Mouse (Mus musculus) heart, embryonic 11.5 days (tissue): ENCODE measurements around the gene Rnf5. TPM values are rescaled to one million over a fixed set of nuclear protein-coding genes. Genes with fewer than 3 reads are reported as not detected.

ENCODE experiments used
- ATAC-seq: fragments of 200-750 bp; cut with Nextera tagmentation; replicated peaks from 2 replicates; pipeline ENCODE4 v1.8.0; 2017; ENCODE audit warnings: moderate library complexity; ENCODE audit not compliant: insufficient number of reproducible peaks, low FRiP score, low TSS enrichment
- H3K27ac ChIP-seq: fragments of 300-500 bp; sonication (generic); 2 replicates; pipeline ENCODE4 v1.5.1; 2014; ENCODE audit warnings: mild to moderate bottlenecking, low read depth, low read length
- H3K27me3 ChIP-seq: fragments of 300-500 bp; sonication (generic); 2 replicates; pipeline ENCODE4 v1.6.1; 2014; ENCODE audit warnings: mild to moderate bottlenecking, low read length, mixed read lengths; ENCODE audit not compliant: control insufficient read depth, insufficient read depth
- H3K36me3 ChIP-seq: fragments of 300-500 bp; sonication (generic); 2 replicates; pipeline ENCODE4 v1.6.1; 2014; ENCODE audit warnings: mild to moderate bottlenecking, low read length, moderate library complexity, mixed read lengths; ENCODE audit not compliant: control insufficient read depth, insufficient read depth
- H3K4me1 ChIP-seq: fragments of 300-500 bp; sonication (generic); 2 replicates; pipeline ENCODE4 v1.6.1; 2014; ENCODE audit warnings: low read length; ENCODE audit not compliant: control insufficient read depth, insufficient read depth
- H3K4me2 ChIP-seq: fragments of 300-500 bp; sonication (generic); 2 replicates; pipeline ENCODE4 v1.6.1; 2014; ENCODE audit warnings: mild to moderate bottlenecking, moderate library complexity
- H3K4me3 ChIP-seq: fragments of 300-500 bp; sonication (generic); 2 replicates; pipeline ENCODE4 v1.5.1; 2014; ENCODE audit warnings: low read depth, low read length
- H3K9ac ChIP-seq: fragments of 300-500 bp; sonication (generic); 2 replicates; pipeline ENCODE4 v1.6.1; 2014; ENCODE audit warnings: mild to moderate bottlenecking, low read depth, low read length, moderate library complexity
- H3K9me3 ChIP-seq: fragments of 300-500 bp; sonication (generic); replicated peaks from 2 replicates; pipeline ENCODE4 v1.6.1; 2016; ENCODE audit warnings: low read length; ENCODE audit not compliant: control insufficient read depth
- WGBS: fragments of 180-500 bp; shearing (Covaris S2); extraction: QIAGEN DNeasy Blood & Tissue Kit; methylation state at CpG from one replicate; pipeline ENCODE4 v1.1.7; 2014; ENCODE audit not compliant: insufficient replicate concordance; 5-methylcytosine and 5-hydroxymethylcytosine counted together
- polyA plus RNA-seq: library from polyadenylated mRNA; unstranded; fragments of >200 nt; fragmentation: Nextera tagmentation; extraction: Ambion mirVana; gene quantifications from 2 replicates; pipeline ENCODE4 v1.2.1, GENCODE M21; 2014

Gene Rnf5
- polyA plus RNA-seq, 1 experiment from 2014 or later = 94.7 TPM

GRCm38 (mm10) chr17:34578070-34578469 lies 25.4 kb downstream of the Rnf5 start:
- WGBS = 81% methylated on average over 3 of the region's 3 CpGs
- Histone ChIP-seq H3K4me3 (no peak overlapping the region), H3K9ac (no peak overlapping the region), H3K9me3 (no peaks in the 10 kb centered on the region), H3K27ac (no peak overlapping the region), H3K27me3 (0 out of 2 replicates have a peak, but pooled peaks cover 2% of the 10 kb centered on the region), H3K4me2 (no peak overlapping the region), H3K36me3 (no peaks in the 10 kb centered on the region), H3K4me1 (no peaks in the 10 kb centered on the region)
- ATAC-seq = no peak

- H3K4me3 ChIP-seq = no peak overlapping the region
- peaks cover 2% of the 10 kb centered on the region; the same call in 1 of the 2 replicates for H3K27me3 ChIP-seq
- H3K9me3 ChIP-seq = 0 out of 2 replicates have a peak, but pooled peaks cover 2% of the 10 kb centered on the region
- no peak overlapping the region for H3K27ac ChIP-seq
- no peaks in the 10 kb centered on the region for H3K4me1 ChIP-seq
- H3K9ac ChIP-seq = no peak overlapping the region
- no peak overlapping the region for H3K4me2 ChIP-seq
- no peak for ATAC-seq
- no peaks in the 10 kb centered on the region for H3K36me3 ChIP-seq
- 70% methylated on average over 5 of the region's 5 CpGs for WGBS
These were observed 26.9 kb downstream of the Rnf5 start for GRCm38 (mm10) chr17:34576577-34576976.

- H3K4me3 ChIP-seq = no peak overlapping the region
- peaks cover 6% of the 10 kb centered on the region; the same call in 1 of the 2 replicates for H3K27me3 ChIP-seq
- H3K9ac ChIP-seq = no peak overlapping the region
- no peaks in the 10 kb centered on the region for H3K36me3 ChIP-seq
- no peaks in the 10 kb centered on the region for H3K4me1 ChIP-seq
- H3K9me3 ChIP-seq = 0 out of 2 replicates have a peak, but pooled peaks cover 2% of the 10 kb centered on the region
- 13% methylated on average over 15 of the region's 15 CpGs for WGBS
- ATAC-seq = no peak
- no peak overlapping the region for H3K27ac ChIP-seq
- H3K4me2 ChIP-seq = no peak overlapping the region
These were observed 31.1 kb downstream of the Rnf5 start for GRCm38 (mm10) chr17:34572361-34572760.

GRCm38 (mm10) chr17:34571875-34572274 lies 31.6 kb downstream of the Rnf5 start:
- no peak overlapping the region for H3K4me3 ChIP-seq
- H3K27me3 ChIP-seq = peaks cover 11% of the 10 kb centered on the region; the same call in 1 of the 2 replicates
- H3K27ac ChIP-seq = no peak overlapping the region
- no peaks in the 10 kb centered on the region for H3K36me3 ChIP-seq
- 0 out of 2 replicates have a peak, but pooled peaks cover 2% of the 10 kb centered on the region for H3K9me3 ChIP-seq
- no peak overlapping the region for H3K9ac ChIP-seq
- H3K4me1 ChIP-seq = no peaks in the 10 kb centered on the region
- ATAC-seq = no peak
- no peak overlapping the region for H3K4me2 ChIP-seq
- WGBS = 16% methylated on average over 5 of the region's 5 CpGs

GRCm38 (mm10) chr17:34569919-34570318 lies 33.6 kb downstream of the Rnf5 start:
- peaks cover 11% of the 10 kb centered on the region; the same call in 1 of the 2 replicates for H3K27me3 ChIP-seq
- 69% methylated on average over 4 of the region's 4 CpGs for WGBS
- H3K9me3 ChIP-seq = 0 out of 2 replicates have a peak, but pooled peaks cover 2% of the 10 kb centered on the region
- no peak for ATAC-seq
- no peak overlapping the region for H3K9ac ChIP-seq
- H3K4me2 ChIP-seq = no peak overlapping the region
- no peaks in the 10 kb centered on the region for H3K36me3 ChIP-seq
- H3K4me3 ChIP-seq = no peak overlapping the region
- no peak overlapping the region for H3K27ac ChIP-seq
- no peaks in the 10 kb centered on the region for H3K4me1 ChIP-seq

- Histone ChIP-seq H3K4me1 (peaks cover 7% of the 10 kb centered on the region; the same call in 1 of the 2 replicates), H3K27ac (no peak overlapping the region), H3K36me3 (no peaks in the 10 kb centered on the region), H3K4me3 (no peak overlapping the region), H3K9ac (no peak overlapping the region), H3K9me3 (0 out of 2 replicates have a peak, but pooled peaks cover 2% of the 10 kb centered on the region), H3K4me2 (no peak overlapping the region), H3K27me3 (peaks cover 9% of the 10 kb centered on the region; the same call in 1 of the 2 replicates)
- no peak for ATAC-seq
- 73% methylated on average over 13 of the region's 13 CpGs for WGBS
These were observed 35.1 kb downstream of the Rnf5 start for GRCm38 (mm10) chr17:34568421-34568820.

GRCm38 (mm10) chr17:34567311-34567710 lies 36.2 kb downstream of the Rnf5 start:
- Histone ChIP-seq H3K4me3 (no peak overlapping the region), H3K4me1 (peaks cover 7% of the 10 kb centered on the region; the same call in 1 of the 2 replicates), H3K4me2 (no peak overlapping the region), H3K9me3 (0 out of 2 replicates have a peak, but pooled peaks cover 2% of the 10 kb centered on the region), H3K36me3 (no peaks in the 10 kb centered on the region), H3K27ac (no peak overlapping the region), H3K9ac (no peak overlapping the region), H3K27me3 (peaks cover 9% of the 10 kb centered on the region; the same call in 1 of the 2 replicates)
- no peak for ATAC-seq
- 59% methylated on average over 9 of the region's 9 CpGs for WGBS

- Histone ChIP-seq H3K4me3 (peak overlapping the region; percentile 28), H3K4me2 (peak overlapping the region; percentile 53), H3K9ac (peak overlapping the region; percentile 52; the same call in 1 of the 2 replicates), H3K36me3 (no peaks in the 10 kb centered on the region), H3K27ac (peak overlapping the region; percentile 77), H3K9me3 (no peaks in the 10 kb centered on the region), H3K27me3 (peaks cover 9% of the 10 kb centered on the region; the same call in 1 of the 2 replicates), H3K4me1 (peaks cover 7% of the 10 kb centered on the region; the same call in 1 of the 2 replicates)
- peak; percentile 51 for ATAC-seq
- 22% methylated on average over 3 of the region's 3 CpGs for WGBS
These were observed 38.7 kb downstream of the Rnf5 start for GRCm38 (mm10) chr17:34564796-34565195.

- H3K9me3 ChIP-seq = no peaks in the 10 kb centered on the region
- peaks cover 7% of the 10 kb centered on the region; the same call in 1 of the 2 replicates for H3K4me1 ChIP-seq
- H3K9ac ChIP-seq = peak within 1 kb of the TSS; percentile 52
- no peaks in the 10 kb centered on the region for H3K36me3 ChIP-seq
- WGBS = 3% methylated on average over 6 of the region's 6 CpGs
- H3K27me3 ChIP-seq = peaks cover 9% of the 10 kb centered on the region; the same call in 1 of the 2 replicates
- peak; percentile 44; the same call in 1 of the 2 replicates for ATAC-seq
- peak within 1 kb of the TSS; percentile 28 for H3K4me3 ChIP-seq
- peak within 1 kb of the TSS; percentile 53 for H3K4me2 ChIP-seq
- peak within 1 kb of the TSS; percentile 77 for H3K27ac ChIP-seq
These were observed 39.5 kb downstream of the Rnf5 start, which contains the start of gene Notch4 for GRCm38 (mm10) chr17:34564003-34564421. Notch4 (plus strand) TSS chr17:34564268.
